Mouse (Mus musculus) cerebral cortex, adult 2 months (tissue): Measurements from ENCODE around the gene Stac3.

ENCODE experiments used
- whole genome bisulfite sequencing: fragments of 180-500 bp; shearing (Covaris S2); methylation state at CpG from one replicate; pipeline ENCODE4 v1.1.7; 2018; 5-methylcytosine and 5-hydroxymethylcytosine counted together

Stac3 gene

GRCm38 (mm10) chr10:127522088-127522581 is 20.6 kb downstream of the Stac3 start, which contains the start of gene Shmt2:
Gene Shmt2, minus strand, starts transcription at chr10:127522444.
- under 1% methylated on average over 21 of the region's 21 CpGs for WGBS

GRCm38 (mm10) chr10:127524646-127525255 is 23.3 kb downstream of the Stac3 start:
- 10% methylated on average over 22 of the region's 23 CpGs for WGBS

- 6% methylated on average over 26 of the region's 26 CpGs for WGBS
These were observed 24.6 kb downstream of the Stac3 start for GRCm38 (mm10) chr10:127526048-127526447.

- 4% methylated on average over 26 of the region's 26 CpGs for WGBS
These were observed 25.2 kb downstream of the Stac3 start for GRCm38 (mm10) chr10:127526681-127527080.

- WGBS: 26% methylated on average over 17 of the region's 17 CpGs
These were observed 26.0 kb downstream of the Stac3 start for GRCm38 (mm10) chr10:127527481-127527880.

GRCm38 (mm10) chr10:127530945-127531344 is 29.5 kb downstream of the Stac3 start:
- 11% methylated on average over 23 of the region's 25 CpGs for WGBS

GRCm38 (mm10) chr10:127531548-127531947 is 30.1 kb downstream of the Stac3 start:
- 54% methylated on average over 4 of the region's 4 CpGs for WGBS

- 2% methylated on average over 45 of the region's 78 CpGs for WGBS
These were observed 32.8 kb downstream of the Stac3 start, which contains the start of gene Nxph4 for GRCm38 (mm10) chr10:127534036-127534928. Gene Nxph4, minus strand, starts transcription at chr10:127534559.

- 5% methylated on average over 30 of the region's 30 CpGs for WGBS
These were observed 33.5 kb downstream of the Stac3 start for GRCm38 (mm10) chr10:127534929-127535384.

- 16% methylated on average over 8 of the region's 8 CpGs for WGBS
These were observed 35.3 kb downstream of the Stac3 start for GRCm38 (mm10) chr10:127536586-127537314.

GRCm38 (mm10) chr10:127537854-127538583 is 36.5 kb downstream of the Stac3 start:
- 27% methylated on average over 7 of the region's 7 CpGs for WGBS

- WGBS: 96% methylated on average over 8 of the region's 8 CpGs
These were observed 40.0 kb downstream of the Stac3 start for GRCm38 (mm10) chr10:127541510-127541909.

GRCm38 (mm10) chr10:127542084-127542483 is 40.6 kb downstream of the Stac3 start:
- WGBS: 61% methylated on average over 13 of the region's 13 CpGs

GRCm38 (mm10) chr10:127542720-127543119 is 41.2 kb downstream of the Stac3 start:
- 43% methylated on average over 6 of the region's 6 CpGs for WGBS

- WGBS: 79% methylated on average over 3 of the region's 3 CpGs
These were observed 42.4 kb downstream of the Stac3 start for GRCm38 (mm10) chr10:127543916-127544315.

- 93% methylated on average over 20 of the region's 20 CpGs for WGBS
These were observed 42.9 kb downstream of the Stac3 start for GRCm38 (mm10) chr10:127544375-127544774.

GRCm38 (mm10) chr10:127546505-127546904 is 45.0 kb downstream of the Stac3 start:
- WGBS: 90% methylated on average over 7 of the region's 7 CpGs

- 83% methylated on average over 15 of the region's 15 CpGs for WGBS
These were observed 46.8 kb downstream of the Stac3 start for GRCm38 (mm10) chr10:127548236-127548635.

- WGBS: 87% methylated on average over 17 of the region's 17 CpGs
These were observed 48.4 kb downstream of the Stac3 start for GRCm38 (mm10) chr10:127549892-127550291.

GRCm38 (mm10) chr10:127555703-127556102 is 54.2 kb downstream of the Stac3 start:
- 73% methylated on average over 18 of the region's 18 CpGs for WGBS

GRCm38 (mm10) chr10:127557397-127557796 is 55.9 kb downstream of the Stac3 start:
- WGBS: 90% methylated on average over 13 of the region's 13 CpGs
